Mouse (Mus musculus): ENCODE measurements around the gene Actn4. TPM values are rescaled to one million over a fixed set of nuclear protein-coding genes. Genes with fewer than 3 reads are reported as not detected.

Actn4 gene
- polyA plus RNA-seq, 1 experiment from 2014 or later: 216 TPM

DNA sequence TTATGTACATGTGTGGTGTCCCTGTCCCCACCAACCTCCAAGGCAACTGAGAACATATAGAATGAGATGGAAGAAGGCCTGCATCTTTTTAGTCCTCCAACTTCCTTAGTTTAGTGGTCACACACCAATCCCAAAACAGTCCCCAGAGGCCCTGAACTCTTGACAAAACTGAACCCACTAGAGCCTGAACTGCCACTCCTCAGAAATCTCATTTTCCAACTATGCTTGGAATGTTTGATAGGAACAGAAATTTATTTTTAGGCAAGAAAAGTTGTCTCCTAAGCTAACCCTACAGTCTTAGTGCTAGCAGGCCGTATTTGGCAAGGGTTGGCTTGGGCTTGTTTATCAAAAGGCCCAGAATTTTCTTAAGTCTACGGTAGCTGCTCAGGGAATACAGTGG lies 10.4 kb downstream of the Actn4 start:
- 28% methylated on average over 2 of the region's 2 CpGs for WGBS
- H3K4me1 ChIP-seq (replicated peaks; ENCODE audit: control insufficient read depth, insufficient read depth): peaks cover 28% of the 10 kb centered on the region
- H3K4me3 ChIP-seq (ENCODE audit: low read depth, low read length): no peak overlapping the region
- H3K27ac ChIP-seq (replicated peaks): peak overlapping the region; percentile 81
- H3K9me3 ChIP-seq (ENCODE audit: control insufficient read depth, low read length): no peaks in the 10 kb centered on the region
- DNase-seq (ENCODE audit: low spot score) (no peak), ATAC-seq (ENCODE audit: low FRiP score, low TSS enrichment) (no peak)
- H3K9ac ChIP-seq (ENCODE audit: low read length): no peak overlapping the region
- no peaks in the 10 kb centered on the region; the same call in 1 of the 2 replicates for H3K36me3 ChIP-seq (ENCODE audit: control insufficient read depth, insufficient read depth, low read length)
- TF ChIP-seq EP300 (optimal IDR thresholded peaks at IDR 0.05): no peak
- H3K27me3 ChIP-seq (ENCODE audit: control insufficient read depth, insufficient read depth, low read length): no peaks in the 10 kb centered on the region
- H3K4me2 ChIP-seq (replicated peaks; ENCODE audit: low read depth): no peak overlapping the region

DNA sequence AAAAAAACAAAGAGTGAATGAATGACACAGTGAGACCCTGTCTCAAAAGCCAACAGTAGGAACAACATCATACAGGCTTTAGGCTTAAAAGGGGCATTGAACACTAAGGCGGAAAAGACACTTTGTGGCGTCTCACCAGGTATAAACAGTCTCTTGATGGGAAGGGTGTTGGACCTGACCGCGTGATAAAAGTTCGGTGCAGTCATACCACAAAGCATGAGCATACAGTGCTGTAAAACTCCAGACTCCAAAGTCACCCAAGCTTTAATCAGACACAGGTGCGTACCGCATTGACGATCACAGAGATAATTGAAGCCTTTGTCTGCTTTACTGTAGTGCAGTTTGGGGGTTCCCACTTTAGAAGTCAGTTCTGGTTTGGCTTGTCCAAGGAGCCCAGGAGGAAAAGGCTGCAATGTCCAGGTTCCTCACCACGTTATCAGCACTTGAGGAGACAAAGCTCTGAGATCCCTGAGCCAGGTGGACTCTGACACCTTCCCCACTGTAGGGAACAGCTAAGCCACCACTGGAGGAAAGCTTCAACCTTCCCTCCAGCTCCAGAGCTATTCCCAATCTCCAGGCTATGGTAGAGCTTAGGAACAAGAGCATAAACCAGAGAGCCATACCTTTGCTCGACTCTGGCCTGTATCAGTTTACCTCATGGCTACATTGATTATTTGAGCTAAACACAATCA lies 11.6 kb downstream of the Actn4 start:
- TF ChIP-seq CTCF (IDR thresholded peaks at IDR 0.05; ENCODE audit: low read depth): no peak
- no peak for TF ChIP-seq EP300 (optimal IDR thresholded peaks at IDR 0.05)
- no peak overlapping the region for H3K4me2 ChIP-seq (replicated peaks; ENCODE audit: low read depth)
- no peaks in the 10 kb centered on the region for H3K9me3 ChIP-seq (ENCODE audit: control insufficient read depth, low read length)
- H3K27ac ChIP-seq (replicated peaks): peak overlapping the region; percentile 59; the same call in 1 of the 2 replicates
- H3K36me3 ChIP-seq (ENCODE audit: control insufficient read depth, insufficient read depth, low read length): no peaks in the 10 kb centered on the region; the same call in 1 of the 2 replicates
- peaks cover 34% of the 10 kb centered on the region for H3K4me1 ChIP-seq (replicated peaks; ENCODE audit: control insufficient read depth, insufficient read depth)
- H3K9ac ChIP-seq (ENCODE audit: low read length): no peak overlapping the region
- H3K27me3 ChIP-seq (ENCODE audit: control insufficient read depth, insufficient read depth, low read length): no peaks in the 10 kb centered on the region
- no peak overlapping the region for H3K4me3 ChIP-seq (ENCODE audit: low read depth, low read length)
- ATAC-seq (ENCODE audit: low FRiP score, low TSS enrichment) (no peak), DNase-seq (ENCODE audit: low spot score) (no peak)
- 76% methylated on average over 10 of the region's 10 CpGs for WGBS

DNA sequence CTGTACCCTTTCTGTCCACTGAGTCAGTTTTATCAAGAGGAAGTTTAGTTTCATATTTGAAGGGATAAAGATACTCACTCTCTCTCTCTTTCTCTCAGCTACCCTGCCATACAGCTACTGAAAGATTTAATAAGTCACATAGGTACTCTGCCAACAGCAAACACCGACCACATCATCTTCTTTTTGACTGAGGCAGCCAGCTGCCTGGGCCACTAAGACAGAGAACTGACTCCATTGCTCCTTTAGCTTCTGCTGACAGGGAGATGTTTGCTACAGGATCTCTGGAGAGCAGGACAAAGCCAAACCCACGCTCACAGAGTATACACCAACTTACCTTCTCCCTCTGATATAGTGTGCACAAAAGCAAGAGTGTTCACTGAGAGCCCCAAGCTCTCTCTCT lies 12.8 kb downstream of the Actn4 start:
- TF ChIP-seq CTCF (IDR thresholded peaks at IDR 0.05; ENCODE audit: low read depth) (no peak), EP300 (optimal IDR thresholded peaks at IDR 0.05) (no peak)
- Histone ChIP-seq H3K27me3 (ENCODE audit: control insufficient read depth, insufficient read depth, low read length) (no peaks in the 10 kb centered on the region), H3K36me3 (ENCODE audit: control insufficient read depth, insufficient read depth, low read length) (no peaks in the 10 kb centered on the region), H3K9ac (ENCODE audit: low read length) (no peak overlapping the region), H3K4me2 (replicated peaks; ENCODE audit: low read depth) (peak overlapping the region; percentile 6; the same call in 1 of the 2 replicates), H3K4me3 (ENCODE audit: low read depth, low read length) (no peak overlapping the region), H3K4me1 (replicated peaks; ENCODE audit: control insufficient read depth, insufficient read depth) (peaks cover 40% of the 10 kb centered on the region), H3K9me3 (ENCODE audit: control insufficient read depth, low read length) (no peaks in the 10 kb centered on the region), H3K27ac (replicated peaks) (peak overlapping the region; percentile 77)
- whole genome bisulfite sequencing: 43% methylated on average over 2 of the region's 2 CpGs
- no peak for ATAC-seq (ENCODE audit: low FRiP score, low TSS enrichment)
- DNase-seq (ENCODE audit: low spot score): no peak

DNA sequence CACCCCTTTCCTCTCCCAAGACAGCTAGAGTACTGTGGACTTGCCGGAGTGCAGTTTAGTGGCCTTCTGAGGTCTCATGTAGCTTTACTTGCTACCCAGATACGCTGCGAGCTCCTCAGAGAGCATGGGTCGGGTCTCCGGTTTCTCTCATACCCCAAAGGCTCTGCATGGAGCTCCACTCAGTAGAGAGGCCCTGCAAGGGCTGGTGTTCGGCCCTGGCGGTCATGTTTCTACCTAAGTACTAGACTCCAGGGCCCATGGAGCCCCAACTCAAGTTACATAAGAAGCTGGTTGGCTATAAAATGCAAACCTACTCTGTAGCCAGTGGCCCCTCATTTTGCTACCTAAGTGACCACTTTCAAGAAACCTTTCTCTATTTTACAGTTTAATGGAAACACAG lies 13.4 kb downstream of the Actn4 start:
- no peak overlapping the region for H3K4me2 ChIP-seq (replicated peaks; ENCODE audit: low read depth)
- no peaks in the 10 kb centered on the region for H3K9me3 ChIP-seq (ENCODE audit: control insufficient read depth, low read length)
- 80% methylated on average over 7 of the region's 7 CpGs for WGBS
- TF ChIP-seq CTCF (IDR thresholded peaks at IDR 0.05; ENCODE audit: low read depth): no peak
- TF ChIP-seq EP300 (optimal IDR thresholded peaks at IDR 0.05): no peak
- H3K4me3 ChIP-seq (ENCODE audit: low read depth, low read length): no peak overlapping the region
- no peak overlapping the region for H3K9ac ChIP-seq (ENCODE audit: low read length)
- peak overlapping the region; percentile 77 for H3K27ac ChIP-seq (replicated peaks)
- H3K36me3 ChIP-seq (ENCODE audit: control insufficient read depth, insufficient read depth, low read length): no peaks in the 10 kb centered on the region
- H3K27me3 ChIP-seq (ENCODE audit: control insufficient read depth, insufficient read depth, low read length): no peaks in the 10 kb centered on the region
- H3K4me1 ChIP-seq (replicated peaks; ENCODE audit: control insufficient read depth, insufficient read depth): peaks cover 40% of the 10 kb centered on the region
- ATAC-seq (ENCODE audit: low FRiP score, low TSS enrichment): no peak
- DNase-seq (ENCODE audit: low spot score): no peak

DNA sequence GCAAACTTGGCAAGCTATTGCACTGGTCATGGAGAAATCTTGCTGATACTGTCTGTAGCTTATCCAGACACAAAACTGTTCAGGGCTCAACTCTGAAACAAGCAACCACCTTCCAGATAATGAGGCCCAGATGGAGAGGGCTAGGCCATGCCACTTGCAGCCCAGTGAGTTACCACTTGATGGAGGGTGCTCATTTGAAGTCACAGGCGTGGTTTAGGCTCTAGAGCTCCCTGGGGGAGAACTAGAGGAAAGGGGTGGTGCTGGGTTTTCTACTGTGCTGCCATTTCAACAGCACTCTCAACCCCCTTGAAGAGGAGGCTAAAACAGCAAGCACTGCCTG lies 15.9 kb downstream of the Actn4 start:
- no peak for DNase-seq (ENCODE audit: low spot score)
- H3K4me2 ChIP-seq (replicated peaks; ENCODE audit: low read depth): no peak overlapping the region

DNA sequence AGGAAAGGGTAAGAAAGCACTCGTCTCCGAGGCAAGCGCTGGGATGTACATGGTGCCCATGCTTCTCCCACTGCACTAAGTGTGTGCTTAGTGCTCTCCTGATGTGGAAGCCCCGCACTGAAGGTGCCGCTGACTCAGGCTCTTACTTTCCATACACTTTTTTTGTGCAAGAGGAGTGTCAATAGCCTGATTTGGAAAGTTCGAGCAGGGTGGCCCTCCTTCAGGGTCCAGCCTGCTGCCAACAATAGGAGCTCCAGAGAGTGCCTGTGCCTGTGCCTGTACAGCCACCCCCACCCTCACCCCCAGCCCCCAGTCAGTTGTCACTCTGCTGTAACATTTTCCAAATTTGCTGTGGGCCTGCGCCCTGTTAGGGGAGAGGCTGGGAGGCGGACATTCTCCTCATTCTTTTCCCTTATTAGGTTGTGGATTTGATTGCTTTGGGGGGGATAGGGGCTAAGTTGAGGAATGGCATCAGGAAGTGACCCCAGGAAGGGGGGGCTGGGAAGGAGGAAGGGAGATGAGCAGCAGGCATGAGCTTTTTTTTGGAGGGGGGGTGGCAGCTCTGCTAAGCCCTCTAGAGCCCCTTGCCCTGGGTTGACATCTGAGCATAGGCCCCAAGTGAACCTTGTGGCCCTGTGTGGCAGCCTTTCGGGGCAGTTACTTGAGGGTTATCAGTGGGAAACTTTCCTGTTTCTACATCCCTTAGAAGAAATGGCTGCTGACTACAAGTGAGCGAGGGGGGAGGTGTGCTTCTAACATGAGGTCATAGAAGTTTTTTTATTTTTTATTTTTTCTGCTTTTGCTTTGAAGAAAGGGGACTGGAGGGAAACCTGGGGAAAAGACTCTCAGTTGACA lies 16.5 kb downstream of the Actn4 start:
- H3K36me3 ChIP-seq (ENCODE audit: control insufficient read depth, insufficient read depth, low read length): no peaks in the 10 kb centered on the region
- DNase-seq (ENCODE audit: low spot score): no peak
- peak; percentile 73 for TF ChIP-seq EP300 (optimal IDR thresholded peaks at IDR 0.05)
- no peak for TF ChIP-seq CTCF (IDR thresholded peaks at IDR 0.05; ENCODE audit: low read depth)

More for the DNA sequence above, 15.9 kb downstream of the Actn4 start:
- peak overlapping the region; percentile 83 for H3K27ac ChIP-seq (replicated peaks)
- 39% methylated on average over 1 of the region's 1 CpGs for WGBS
- no peaks in the 10 kb centered on the region for H3K36me3 ChIP-seq (ENCODE audit: control insufficient read depth, insufficient read depth, low read length)
- TF ChIP-seq EP300 (optimal IDR thresholded peaks at IDR 0.05) (no peak), CTCF (IDR thresholded peaks at IDR 0.05; ENCODE audit: low read depth) (no peak)
- H3K9me3 ChIP-seq (ENCODE audit: control insufficient read depth, low read length): no peaks in the 10 kb centered on the region
- no peaks in the 10 kb centered on the region for H3K27me3 ChIP-seq (ENCODE audit: control insufficient read depth, insufficient read depth, low read length)
- H3K9ac ChIP-seq (ENCODE audit: low read length): no peak overlapping the region
- ATAC-seq (ENCODE audit: low FRiP score, low TSS enrichment): no peak
- peaks cover 36% of the 10 kb centered on the region for H3K4me1 ChIP-seq (replicated peaks; ENCODE audit: control insufficient read depth, insufficient read depth)
- no peak overlapping the region for H3K4me3 ChIP-seq (ENCODE audit: low read depth, low read length)

More for the DNA sequence above, 16.5 kb downstream of the Actn4 start:
- peak; percentile 21; the same call in 1 of the 2 replicates for ATAC-seq (ENCODE audit: low FRiP score, low TSS enrichment)
- Histone ChIP-seq H3K9me3 (ENCODE audit: control insufficient read depth, low read length) (no peaks in the 10 kb centered on the region), H3K4me3 (ENCODE audit: low read depth, low read length) (no peak overlapping the region), H3K27ac (replicated peaks) (peak overlapping the region; percentile 83), H3K9ac (ENCODE audit: low read length) (peak overlapping the region; percentile 35), H3K4me2 (replicated peaks; ENCODE audit: low read depth) (peak overlapping the region; percentile 17; the same call in 1 of the 2 replicates), H3K4me1 (replicated peaks; ENCODE audit: control insufficient read depth, insufficient read depth) (peaks cover 37% of the 10 kb centered on the region), H3K27me3 (ENCODE audit: control insufficient read depth, insufficient read depth, low read length) (no peaks in the 10 kb centered on the region)
- 23% methylated on average over 10 of the region's 10 CpGs for WGBS
